Mouse (Mus musculus) kidney, embryonic 15.5 days (tissue): ENCODE measurements around the gene Pp2d1. TPM values are rescaled to one million over a fixed set of nuclear protein-coding genes. Genes with fewer than 3 reads are reported as not detected.
A peak's percentile ranks its signal among the peaks of the same experiment; 100 is the strongest.
"Not testable (repeated sequence)": the region's sequence is repeated elsewhere in the genome, so short reads cannot be mapped to it uniquely, and the experiment has no call there.

Experiments used
- ATAC-seq: fragments of 200-750 bp; cut with Nextera tagmentation; replicated peaks from 2 replicates; pipeline ENCODE4 v1.8.0; 2017; ENCODE audit warnings: moderate TSS enrichment; ENCODE audit not compliant: low FRiP score
- H3K27ac ChIP-seq: fragments of 300-500 bp; sonication (generic); 2 replicates; pipeline ENCODE4 v1.5.1; 2015; ENCODE audit warnings: mild to moderate bottlenecking, inconsistent platforms
- H3K27me3 ChIP-seq: fragments of 300-500 bp; sonication (generic); 2 replicates; pipeline ENCODE4 v1.6.1; 2015; ENCODE audit warnings: inconsistent platforms
- H3K36me3 ChIP-seq: fragments of 300-500 bp; sonication (generic); 2 replicates; pipeline ENCODE4 v1.6.1; 2015; ENCODE audit warnings: inconsistent platforms
- H3K4me1 ChIP-seq: fragments of 300-500 bp; sonication (generic); 2 replicates; pipeline ENCODE4 v1.6.1; 2015; ENCODE audit warnings: inconsistent platforms
- H3K4me2 ChIP-seq: fragments of 300-500 bp; sonication (generic); 2 replicates; pipeline ENCODE4 v1.6.1; 2015; ENCODE audit warnings: moderate library complexity, mild to moderate bottlenecking, inconsistent platforms
- H3K4me3 ChIP-seq: fragments of 300-500 bp; sonication (generic); replicated peaks from 2 replicates; pipeline ENCODE4 v1.5.1; 2015; ENCODE audit warnings: mild to moderate bottlenecking, inconsistent platforms
- H3K9ac ChIP-seq: fragments of 300-500 bp; sonication (generic); 2 replicates; pipeline ENCODE4 v1.6.1; 2015; ENCODE audit warnings: mild to moderate bottlenecking, inconsistent platforms
- H3K9me3 ChIP-seq: fragments of 300-500 bp; sonication (generic); replicated peaks from 2 replicates; pipeline ENCODE4 v1.6.1; 2016; ENCODE audit warnings: inconsistent platforms
- WGBS: fragments of 180-500 bp; shearing (Covaris S2); methylation state at CpG from one replicate; pipeline ENCODE4 v1.1.7; 2015; ENCODE audit warnings: mixed read lengths; 5-methylcytosine and 5-hydroxymethylcytosine counted together
- polyA plus RNA-seq: library from polyadenylated mRNA; unstranded; fragments of >200 nt; fragmentation: Nextera tagmentation; extraction: Ambion mirVana; gene quantifications from 2 replicates; pipeline ENCODE4 v1.2.1, GENCODE M21; 2015

The Pp2d1 gene
- polyA plus RNA-seq, result 0.17 and 0.21 TPM in 2 replicates

DNA sequence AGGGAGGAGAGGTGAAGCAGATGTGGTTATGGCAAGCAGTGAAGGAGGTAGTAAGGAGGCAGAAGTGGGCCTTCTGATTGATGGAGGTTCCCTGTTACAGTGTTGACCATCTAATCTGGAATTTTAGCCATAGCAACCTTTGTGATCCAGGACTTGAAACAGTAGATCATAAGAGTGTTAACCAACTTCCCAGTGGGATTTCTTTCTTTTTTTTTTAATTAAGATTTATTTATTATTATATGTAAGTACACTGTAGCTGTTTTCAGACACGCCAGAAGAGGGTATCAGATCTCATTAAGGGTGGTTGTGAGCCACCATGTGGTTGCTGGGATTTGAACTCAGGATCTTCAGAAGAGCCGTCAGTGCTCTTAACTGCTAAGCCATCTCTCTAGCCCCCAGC is at the start of gene Pp2d1:
TSS of gene Pp2d1 (minus strand) at position 101 of the 400 bp plus-strand sequence.
- H3K4me3 ChIP-seq, H3K27ac ChIP-seq, H3K4me2 ChIP-seq, H3K9ac ChIP-seq, H3K27me3 ChIP-seq, H3K36me3 ChIP-seq, H3K9me3 ChIP-seq, ATAC-seq, H3K4me1 ChIP-seq: not testable (repeated sequence)
- WGBS, result 78% methylated on average over 2 of the region's 2 CpGs

DNA sequence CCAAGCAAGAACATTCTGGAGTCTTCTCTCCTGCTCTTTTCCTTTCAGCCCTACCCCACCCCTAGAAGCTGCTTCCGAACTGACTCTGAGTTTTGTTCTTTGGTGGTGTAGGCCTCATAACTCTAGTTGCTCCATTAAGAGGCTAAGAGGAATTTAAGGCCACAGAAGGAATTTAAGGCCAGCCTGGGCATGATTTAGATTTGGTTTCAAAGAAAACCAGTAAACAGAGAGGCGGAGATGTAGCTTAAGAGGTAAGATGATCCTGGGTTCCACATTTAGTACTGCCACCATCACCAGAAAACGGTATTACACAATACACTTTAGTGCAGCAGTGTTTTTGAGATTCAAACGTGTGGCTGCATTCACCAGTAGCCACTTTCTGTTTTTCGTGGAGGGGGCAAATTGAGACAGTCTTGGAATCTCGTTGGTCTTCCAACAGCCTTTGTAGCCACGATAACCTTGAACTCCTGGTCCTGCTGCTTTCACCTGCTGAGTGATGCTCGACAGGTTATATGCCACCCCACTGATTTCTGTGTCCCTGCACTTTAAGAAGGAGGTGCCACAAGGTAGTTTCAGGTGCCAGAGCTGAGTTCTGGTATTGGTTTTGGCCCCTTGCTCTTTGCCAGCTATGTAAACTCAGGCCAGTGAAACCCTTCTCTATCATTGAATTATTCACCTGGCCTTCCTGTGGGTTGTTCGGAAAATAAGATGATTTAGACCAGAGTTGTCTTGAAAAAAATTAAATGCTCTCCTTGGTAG is 49.0 kb upstream of the Pp2d1 start:
- no peak overlapping the region for H3K4me2 ChIP-seq
- H3K9me3 ChIP-seq, result no peaks in the 10 kb centered on the region
- no peaks in the 10 kb centered on the region for H3K36me3 ChIP-seq
- no peak overlapping the region for H3K9ac ChIP-seq
- no peaks in the 10 kb centered on the region for H3K27me3 ChIP-seq
- 72% methylated on average over 9 of the region's 9 CpGs for WGBS
- H3K4me1 ChIP-seq, result peaks cover 12% of the 10 kb centered on the region
- no peak overlapping the region for H3K4me3 ChIP-seq
- no peak overlapping the region for H3K27ac ChIP-seq
- ATAC-seq, result no peak

DNA sequence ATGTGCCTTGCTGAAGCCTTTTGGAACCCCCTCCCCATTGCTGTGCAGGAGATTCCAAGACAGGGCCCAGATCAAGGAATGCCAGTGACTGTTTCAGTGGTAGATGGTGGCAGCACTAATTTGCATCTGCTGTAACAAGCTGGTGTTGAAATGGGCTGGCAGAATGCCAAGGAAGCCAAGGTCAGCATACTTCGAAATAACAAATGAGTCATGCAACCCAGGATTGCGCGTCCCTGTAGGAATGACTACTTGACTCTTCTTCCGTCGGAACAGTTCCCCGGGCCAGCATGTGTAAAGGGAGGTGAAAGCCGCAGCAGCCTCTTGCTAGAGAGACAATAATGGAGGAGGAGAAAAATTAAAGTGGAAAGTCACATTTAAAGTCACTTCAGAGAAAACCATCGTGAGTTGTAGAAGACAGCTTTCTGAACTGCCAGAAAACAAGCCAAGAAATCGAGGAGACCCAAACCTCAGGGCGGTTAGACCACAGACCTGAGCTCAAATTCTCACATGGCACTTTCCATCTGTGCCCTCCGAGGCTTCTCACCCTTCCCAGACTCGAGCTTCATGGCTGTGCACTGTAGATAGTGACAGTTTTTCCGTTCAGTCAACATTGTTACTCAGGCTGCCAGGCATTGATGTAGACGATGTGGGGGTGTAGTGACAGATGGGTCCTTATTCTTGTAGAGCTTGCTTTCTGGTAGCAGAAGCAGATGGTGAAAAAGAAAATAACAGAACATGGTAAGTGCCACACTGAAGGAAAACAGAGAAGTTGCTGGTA is 48.0 kb upstream of the Pp2d1 start:
- ATAC-seq, result peak; percentile 76
- Histone ChIP-seq H3K27me3 (no peaks in the 10 kb centered on the region), H3K27ac (no peak overlapping the region), H3K36me3 (no peaks in the 10 kb centered on the region), H3K4me1 (peaks cover 14% of the 10 kb centered on the region), H3K9me3 (no peaks in the 10 kb centered on the region), H3K4me2 (no peak overlapping the region), H3K4me3 (no peak overlapping the region), H3K9ac (no peak overlapping the region)
- WGBS, result 53% methylated on average over 14 of the region's 14 CpGs

DNA sequence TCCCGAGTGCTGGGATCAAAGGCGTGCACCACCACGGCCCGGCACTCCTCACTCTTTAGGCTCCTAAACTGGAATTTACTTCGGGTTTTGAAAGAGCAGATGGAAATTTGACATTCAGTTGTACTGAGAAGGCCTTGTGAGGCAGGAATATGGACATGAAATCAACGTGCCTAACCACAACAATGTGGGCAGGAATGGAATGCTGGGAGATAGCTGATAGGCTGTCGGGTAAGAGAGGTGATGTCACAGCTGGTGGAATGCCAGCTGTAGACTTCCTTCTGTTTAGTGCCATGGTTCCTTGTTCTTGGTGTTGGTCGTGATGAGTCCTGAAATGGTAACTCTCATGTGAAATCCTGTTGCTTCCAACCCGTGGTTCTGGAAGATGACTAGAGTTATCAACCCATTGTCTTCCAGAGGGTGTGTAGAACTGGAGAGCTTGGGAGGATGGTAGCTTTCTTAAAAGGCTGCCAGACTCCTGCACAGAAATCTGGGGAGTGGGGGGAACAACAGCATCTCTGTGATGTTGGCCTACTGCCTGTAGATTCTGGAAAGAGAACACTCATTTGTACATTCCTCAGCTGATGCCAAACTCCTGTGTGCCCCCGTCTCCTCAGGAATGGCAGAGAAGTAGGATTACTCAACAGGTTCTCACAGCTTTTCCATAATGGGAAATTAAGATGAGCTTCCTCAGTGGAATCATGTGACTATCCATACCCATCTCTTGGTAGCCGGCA is 44.8 kb upstream of the Pp2d1 start:
- Histone ChIP-seq H3K4me2 (no peak overlapping the region), H3K27ac (no peak overlapping the region), H3K4me3 (no peak overlapping the region), H3K4me1 (peaks cover 19% of the 10 kb centered on the region), H3K27me3 (no peaks in the 10 kb centered on the region), H3K9ac (no peak overlapping the region), H3K9me3 (no peaks in the 10 kb centered on the region), H3K36me3 (no peaks in the 10 kb centered on the region)
- WGBS, result 89% methylated on average over 11 of the region's 11 CpGs
- no peak for ATAC-seq

DNA sequence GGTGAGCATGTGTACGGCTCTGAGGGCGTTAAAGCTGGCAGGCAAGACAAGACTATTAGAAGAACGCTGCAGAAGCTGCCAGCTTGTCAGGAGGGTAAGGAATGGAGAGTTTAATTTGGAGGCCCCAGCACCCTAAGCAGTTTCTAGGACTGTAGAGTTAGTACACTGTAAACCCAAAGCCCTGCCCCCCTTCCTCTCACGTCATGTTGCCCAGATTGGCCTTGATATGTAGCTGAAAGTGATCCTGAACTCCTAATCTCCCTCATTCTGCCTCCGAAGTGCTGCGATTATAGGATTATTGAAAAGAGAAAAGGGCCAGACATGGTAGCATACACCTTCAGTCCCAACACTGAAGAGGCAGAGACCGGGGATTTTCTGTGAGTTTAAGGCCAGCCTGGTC is 43.6 kb upstream of the Pp2d1 start:
- H3K9ac ChIP-seq, result no peak overlapping the region
- H3K27me3 ChIP-seq, result no peaks in the 10 kb centered on the region
- H3K36me3 ChIP-seq, result no peaks in the 10 kb centered on the region
- WGBS, result 88% methylated on average over 7 of the region's 7 CpGs
- no peak overlapping the region for H3K27ac ChIP-seq
- H3K4me1 ChIP-seq, result peaks cover 23% of the 10 kb centered on the region
- H3K9me3 ChIP-seq, result no peaks in the 10 kb centered on the region
- H3K4me2 ChIP-seq, result no peak overlapping the region
- no peak for ATAC-seq
- H3K4me3 ChIP-seq, result no peak overlapping the region

DNA sequence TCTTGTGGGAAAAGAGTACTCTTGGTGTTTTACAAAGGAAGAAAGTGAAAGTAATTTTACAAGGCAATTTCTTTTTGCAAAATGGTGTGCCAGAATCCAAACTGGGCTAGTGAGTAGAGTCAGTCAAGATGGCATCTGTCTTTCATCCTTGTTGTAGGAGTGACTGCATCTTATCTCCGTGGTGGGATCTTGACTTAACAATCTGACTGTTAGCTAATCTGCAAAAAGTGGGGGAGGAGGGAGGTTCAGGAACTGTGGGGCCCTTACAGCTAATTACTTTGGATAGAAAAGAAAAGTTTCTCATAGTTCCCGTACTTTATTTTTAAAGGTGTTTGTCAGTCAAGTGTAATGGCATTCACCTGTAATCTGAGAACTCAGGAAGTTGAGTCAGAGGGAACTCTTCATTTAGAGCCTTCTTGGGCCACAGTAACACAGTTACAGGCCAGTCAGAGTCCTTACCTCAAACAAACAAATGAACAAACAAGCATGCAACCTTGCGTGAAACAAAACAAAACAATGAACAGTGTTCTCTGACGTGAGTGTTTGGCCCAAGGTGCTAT is 42.9 kb upstream of the Pp2d1 start:
- Histone ChIP-seq H3K27me3 (no peaks in the 10 kb centered on the region), H3K4me1 (peaks cover 18% of the 10 kb centered on the region), H3K9ac (no peak overlapping the region), H3K27ac (no peak overlapping the region), H3K9me3 (no peaks in the 10 kb centered on the region), H3K36me3 (no peaks in the 10 kb centered on the region), H3K4me2 (no peak overlapping the region), H3K4me3 (no peak overlapping the region)
- WGBS, result 31% methylated on average over 4 of the region's 4 CpGs
- no peak for ATAC-seq

DNA sequence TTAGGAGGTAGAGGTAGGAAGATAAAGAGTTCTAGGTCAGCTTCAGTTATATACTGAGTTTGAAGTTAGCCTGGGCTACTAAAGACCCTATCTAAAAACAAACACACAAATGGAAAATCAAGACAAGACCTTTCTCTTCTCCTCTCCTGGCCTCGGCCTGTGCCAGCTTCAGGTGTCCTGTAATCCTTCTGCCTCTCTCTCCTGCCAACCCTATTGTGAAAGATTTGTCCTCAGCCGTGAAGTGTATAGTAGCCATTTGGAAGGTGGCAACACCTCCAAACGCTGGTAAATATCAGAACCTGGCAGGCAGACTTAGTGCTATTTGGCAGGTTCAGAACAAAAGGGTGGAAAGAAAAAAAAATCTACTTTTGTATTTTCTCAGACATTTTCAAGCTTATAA is 41.0 kb upstream of the Pp2d1 start:
- H3K27ac ChIP-seq, result no peak overlapping the region
- no peak overlapping the region for H3K4me3 ChIP-seq
- WGBS, result 65% methylated on average over 3 of the region's 3 CpGs
- no peaks in the 10 kb centered on the region for H3K27me3 ChIP-seq
- no peaks in the 10 kb centered on the region for H3K9me3 ChIP-seq
- H3K36me3 ChIP-seq, result no peaks in the 10 kb centered on the region
- ATAC-seq, result no peak
- no peak overlapping the region for H3K9ac ChIP-seq
- H3K4me1 ChIP-seq, result peaks cover 14% of the 10 kb centered on the region
- no peak overlapping the region for H3K4me2 ChIP-seq

DNA sequence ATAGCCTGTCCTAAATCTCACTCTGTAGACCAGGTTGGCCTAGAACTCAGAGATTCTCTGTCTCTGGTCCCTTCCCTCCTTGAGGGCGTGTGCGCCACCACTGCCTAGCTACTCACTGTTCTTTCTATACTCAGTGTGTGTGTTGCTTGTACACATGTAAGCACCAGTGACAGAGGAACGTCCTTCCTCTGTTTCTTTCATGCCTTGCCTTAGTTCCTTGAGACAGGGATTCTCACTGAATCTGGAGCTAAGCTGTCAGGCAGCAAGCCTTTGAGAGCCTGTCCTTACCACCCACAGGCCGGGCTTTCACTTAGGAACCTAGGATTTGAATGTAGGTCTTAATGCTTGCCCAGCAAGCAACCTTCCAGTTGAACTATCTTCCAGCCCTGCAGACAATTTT is 40.4 kb upstream of the Pp2d1 start:
- Histone ChIP-seq H3K9me3 (no peaks in the 10 kb centered on the region), H3K4me1 (peaks cover 14% of the 10 kb centered on the region), H3K4me2 (no peak overlapping the region), H3K4me3 (no peak overlapping the region), H3K36me3 (no peaks in the 10 kb centered on the region), H3K27ac (no peak overlapping the region), H3K27me3 (no peaks in the 10 kb centered on the region), H3K9ac (no peak overlapping the region)
- WGBS, result 82% methylated on average over 4 of the region's 4 CpGs
- ATAC-seq, result no peak

DNA sequence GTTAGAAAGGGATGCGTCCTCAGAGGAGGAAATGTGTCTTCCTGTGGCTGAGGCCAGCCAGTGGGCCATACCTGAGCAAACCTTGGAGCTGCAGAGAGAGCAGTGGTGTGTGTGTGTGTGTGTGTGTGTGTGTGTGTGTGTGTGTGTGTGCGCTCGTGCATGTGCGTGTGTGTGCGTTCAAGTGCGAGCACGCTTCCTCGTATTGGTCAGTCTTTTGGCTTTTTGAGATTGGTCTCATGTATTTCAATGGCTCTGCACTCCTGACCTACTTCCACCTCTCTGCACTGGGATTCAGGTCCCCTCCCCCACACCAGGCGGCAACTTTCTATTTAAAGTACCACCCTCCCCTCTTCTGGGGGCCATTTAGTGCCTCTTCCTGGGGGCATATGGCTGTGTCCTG is 39.5 kb upstream of the Pp2d1 start:
- WGBS, result 46% methylated on average over 9 of the region's 9 CpGs
- H3K9ac ChIP-seq, result no peak overlapping the region
- no peaks in the 10 kb centered on the region for H3K9me3 ChIP-seq
- no peak overlapping the region for H3K27ac ChIP-seq
- no peaks in the 10 kb centered on the region for H3K27me3 ChIP-seq
- ATAC-seq, result peak; percentile 73
- no peak overlapping the region for H3K4me2 ChIP-seq
- no peaks in the 10 kb centered on the region for H3K36me3 ChIP-seq
- no peak overlapping the region for H3K4me3 ChIP-seq
- peaks cover 14% of the 10 kb centered on the region for H3K4me1 ChIP-seq

DNA sequence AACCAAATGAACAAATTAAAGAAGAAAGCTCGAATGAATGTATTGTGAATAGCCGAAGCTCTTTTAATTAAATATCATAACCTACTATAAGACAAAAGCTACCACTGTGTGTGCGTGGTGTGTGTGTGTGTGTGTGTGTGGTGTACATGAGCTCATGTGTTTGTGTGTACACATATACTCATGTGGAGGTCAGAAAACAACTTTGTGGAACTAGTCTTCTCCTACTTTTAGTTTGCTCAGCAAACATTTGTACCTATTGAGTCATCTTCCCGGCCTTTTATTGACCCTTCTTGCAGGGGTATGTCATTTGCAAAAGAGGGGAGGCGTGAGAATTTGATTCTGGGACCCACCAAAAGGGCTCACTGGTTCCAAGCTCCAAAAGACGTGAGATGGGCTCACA is 39.0 kb upstream of the Pp2d1 start:
- no peak overlapping the region for H3K4me3 ChIP-seq
- H3K4me1 ChIP-seq, result peaks cover 14% of the 10 kb centered on the region
- ATAC-seq, result no peak
- H3K27me3 ChIP-seq, result no peaks in the 10 kb centered on the region
- no peak overlapping the region for H3K27ac ChIP-seq
- H3K9ac ChIP-seq, result no peak overlapping the region
- H3K36me3 ChIP-seq, result no peaks in the 10 kb centered on the region
- H3K4me2 ChIP-seq, result no peak overlapping the region
- no peaks in the 10 kb centered on the region for H3K9me3 ChIP-seq
- WGBS, result 76% methylated on average over 6 of the region's 6 CpGs

DNA sequence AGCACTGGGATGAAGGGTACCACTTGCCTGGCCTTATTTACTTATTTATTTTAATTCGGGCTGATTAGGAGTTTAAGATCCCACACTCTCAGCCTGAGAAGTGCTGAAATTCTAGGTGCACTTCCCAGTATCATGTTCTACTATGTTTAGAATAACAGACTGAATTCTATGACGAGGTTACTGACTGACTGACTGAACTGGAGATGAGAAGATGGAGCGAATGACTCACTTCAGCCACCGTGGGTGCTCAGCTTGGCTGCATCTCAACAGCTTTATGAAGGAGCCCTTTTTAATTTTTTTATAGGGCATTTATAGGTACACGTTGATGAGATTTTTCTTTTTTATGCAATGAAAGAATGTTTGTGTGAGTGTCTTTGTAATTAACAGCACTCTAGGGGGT is 38.5 kb upstream of the Pp2d1 start:
- H3K4me2 ChIP-seq, result no peak overlapping the region
- H3K36me3 ChIP-seq, result no peaks in the 10 kb centered on the region
- H3K27me3 ChIP-seq, result no peaks in the 10 kb centered on the region
- no peak overlapping the region for H3K27ac ChIP-seq
- H3K9ac ChIP-seq, result no peak overlapping the region
- H3K4me1 ChIP-seq, result peaks cover 18% of the 10 kb centered on the region
- H3K4me3 ChIP-seq, result no peak overlapping the region
- 73% methylated on average over 5 of the region's 5 CpGs for WGBS
- no peak for ATAC-seq
- no peaks in the 10 kb centered on the region for H3K9me3 ChIP-seq

DNA sequence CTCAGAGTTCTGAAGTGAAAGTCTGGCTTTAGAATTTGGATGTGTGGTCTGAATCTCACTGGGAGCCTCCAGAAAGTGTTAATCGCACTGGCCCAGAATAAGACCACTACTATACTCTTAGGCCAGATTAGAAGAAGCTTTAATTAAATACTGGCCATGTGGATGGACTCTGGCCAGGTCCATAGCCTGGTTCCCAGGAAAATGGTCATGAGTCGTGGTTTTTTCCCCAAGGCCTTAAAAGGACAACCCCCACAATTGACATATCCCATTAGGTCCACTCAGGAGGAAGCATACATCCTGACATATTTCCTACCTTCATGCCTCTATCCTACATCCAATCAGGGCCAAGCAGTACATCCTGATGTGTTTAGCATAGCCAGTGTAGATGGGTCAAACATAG is 37.9 kb upstream of the Pp2d1 start:
- H3K9me3 ChIP-seq, result no peaks in the 10 kb centered on the region
- WGBS, result 79% methylated on average over 2 of the region's 2 CpGs
- H3K4me2 ChIP-seq, result no peak overlapping the region
- H3K27ac ChIP-seq, result no peak overlapping the region
- no peak overlapping the region for H3K4me3 ChIP-seq
- peaks cover 15% of the 10 kb centered on the region for H3K4me1 ChIP-seq
- H3K36me3 ChIP-seq, result no peaks in the 10 kb centered on the region
- no peak overlapping the region for H3K9ac ChIP-seq
- ATAC-seq, result no peak
- no peaks in the 10 kb centered on the region for H3K27me3 ChIP-seq
